Mouse (Mus musculus) MEL (cell line): ENCODE measurements around the gene Ifi27l2a.

Experiments
- CTCF ChIP-seq, 3 experiments: IDR thresholded peaks in 2 of 3; conservative IDR thresholded peaks in 1 of 3; 2 replicates each; pipeline ENCODE4 v1.5.1; 2011 to 2012; ENCODE audit warnings: low read length in 3 of 3, low read depth in 2 of 3, mild to moderate bottlenecking in 2 of 3, improper control_type of control experiment in 1 of 3, inconsistent platforms in 1 of 3, mixed read lengths in 1 of 3, moderate library complexity in 1 of 3; ENCODE audit not compliant: control insufficient read depth in 1 of 3, insufficient read depth in 1 of 3, poor library complexity in 1 of 3, severe bottlenecking in 1 of 3
- E2F4 ChIP-seq: IDR thresholded peaks from 2 replicates; pipeline ENCODE4 v1.6.1; 2011; ENCODE audit warnings: low read depth, low read length, improper control_type of control experiment, borderline replicate concordance
- MAFK ChIP-seq: IDR thresholded peaks from 2 replicates; pipeline ENCODE4 v1.6.1; 2011; ENCODE audit warnings: low read depth, mild to moderate bottlenecking, low read length, improper control_type of control experiment, borderline replicate concordance
- MEF2A ChIP-seq: IDR thresholded peaks from 2 replicates; pipeline ENCODE4 v1.6.1; 2014; ENCODE audit warnings: low read depth, mild to moderate bottlenecking, inconsistent platforms, low read length, improper control_type of control experiment; ENCODE audit not compliant: poor library complexity, insufficient replicate concordance, severe bottlenecking; ENCODE audit errors: extremely low read depth
- POLR2A ChIP-seq, 2 experiments: IDR thresholded peaks; 2 replicates each; pipeline ENCODE4 v1.6.1; 2011 to 2012; ENCODE audit warnings: low read length in 2 of 2, mild to moderate bottlenecking in 2 of 2, control low read depth in 1 of 2, improper control_type of control experiment in 1 of 2, low read depth in 1 of 2, moderate library complexity in 1 of 2; ENCODE audit not compliant: control insufficient read depth in 1 of 2, insufficient read depth in 1 of 2, poor library complexity in 1 of 2
- ZC3H11A ChIP-seq: IDR thresholded peaks from 2 replicates; pipeline ENCODE4 v1.6.1; 2012; ENCODE audit warnings: low read depth, mild to moderate bottlenecking, inconsistent platforms, low read length, improper control_type of control experiment

DNA sequence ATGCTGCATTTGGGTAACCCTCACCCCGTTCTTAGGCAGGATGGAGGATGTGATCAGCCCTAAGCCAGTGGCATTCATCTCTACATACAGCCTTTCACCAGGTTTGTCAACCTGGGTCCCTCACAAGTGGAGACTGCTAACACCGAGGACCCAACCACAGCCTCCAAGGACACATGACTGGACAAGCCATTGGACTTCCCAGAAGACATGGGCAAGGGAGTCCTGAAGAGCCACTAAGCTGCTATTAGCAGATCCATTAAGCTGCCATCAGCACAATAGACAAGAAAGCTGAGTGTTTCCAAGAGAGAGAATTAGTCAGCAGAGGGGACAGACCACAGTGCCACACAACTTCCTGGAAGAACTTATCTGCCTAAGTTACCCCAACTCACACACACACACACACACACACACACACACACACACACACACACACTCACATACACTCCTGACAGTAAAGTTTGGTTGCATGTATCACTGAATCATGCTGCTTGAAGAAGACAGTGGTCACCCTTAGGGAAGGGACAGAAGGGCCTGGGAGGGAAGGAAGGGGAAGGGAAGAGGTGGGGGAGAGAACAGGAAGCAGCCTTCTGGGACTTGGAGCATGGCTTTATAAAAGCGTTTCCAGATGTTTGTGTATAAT is 47.7 kb upstream of the Ifi27l2a start:
- TF ChIP-seq CTCF (IDR thresholded peaks at IDR 0.05 in 2 of 3, conservative IDR thresholded peaks at IDR 0.05 in 1 of 3; ENCODE audit: control insufficient read depth in 1 of 3, insufficient read depth in 1 of 3, low read depth in 2 of 3, low read length in 3 of 3, poor library complexity in 1 of 3, severe bottlenecking in 1 of 3) (no peak), ZC3H11A (no peak), MEF2A (no peak), E2F4 (no peak), POLR2A (IDR thresholded peaks at IDR 0.05; ENCODE audit: control insufficient read depth in 1 of 2, insufficient read depth in 1 of 2, low read depth in 1 of 2, low read length in 2 of 2, poor library complexity in 1 of 2) (no peak), MAFK (no peak)
